Mouse (Mus musculus): ENCODE data around the gene Ascc2.
"Not testable (repeated sequence)": the region's sequence is repeated elsewhere in the genome, so short reads cannot be mapped to it uniquely, and the experiment has no call there.

Gene Ascc2

GRCm38 (mm10) chr11:4633420-4633819 is 4.1 kb upstream of the Ascc2 start:
- DNase-seq (ENCODE audit: low spot score), result no peak

DNA sequence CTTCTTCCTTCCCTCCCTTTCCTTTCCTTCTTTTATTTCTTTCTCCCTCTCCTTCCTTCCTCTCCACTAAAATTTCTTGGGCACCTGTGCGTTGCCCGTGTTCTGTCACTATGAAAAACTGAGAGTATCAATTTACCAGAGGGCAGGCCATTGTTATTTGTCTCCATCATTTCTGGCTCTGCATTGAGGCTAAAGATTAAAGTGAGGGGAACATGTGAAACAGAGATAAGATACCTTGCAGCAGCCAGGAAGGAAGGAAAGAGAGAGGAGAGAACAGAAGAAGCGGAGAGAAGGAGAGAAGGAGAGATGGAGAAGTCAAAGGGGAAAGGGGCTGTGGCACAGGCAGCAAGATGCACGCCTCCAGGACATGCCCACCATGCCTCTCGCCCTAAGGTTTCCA is 3.2 kb upstream of the Ascc2 start:
- no peak for DNase-seq (ENCODE audit: low spot score)

DNA sequence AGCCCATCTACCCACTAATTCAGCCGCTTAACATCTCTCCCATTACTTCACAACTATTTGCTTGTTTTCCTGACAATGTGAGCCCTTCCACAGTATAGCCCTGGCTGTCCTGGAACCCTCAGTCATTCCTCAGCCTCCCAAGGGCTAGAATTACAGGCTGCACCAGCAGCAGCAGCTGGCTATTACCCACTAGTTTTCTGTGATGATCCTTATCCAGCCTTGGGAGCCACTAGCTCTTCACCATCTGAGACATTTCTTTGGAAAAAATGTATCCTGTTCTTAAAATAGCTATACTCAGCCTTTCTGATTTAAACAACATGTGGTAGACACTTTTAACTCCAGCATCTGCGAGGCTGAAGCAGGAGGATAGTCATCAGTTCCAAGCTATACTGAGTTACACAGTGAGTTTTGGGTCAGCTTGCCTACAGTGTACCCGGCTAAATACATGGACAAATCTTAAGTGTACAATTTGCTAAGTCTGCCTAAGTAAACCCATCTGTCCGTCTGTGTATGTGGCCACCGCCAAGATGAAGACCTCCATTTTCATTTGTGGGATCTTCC is 685 bp upstream of the Ascc2 start:
- DNase-seq (ENCODE audit: low spot score), result no peak

- no peak for DNase-seq (ENCODE audit: low spot score)
Observed at GRCm38 (mm10) chr11:4638261-4638660, 714 bp downstream of the Ascc2 start.

GRCm38 (mm10) chr11:4641185-4641584 is 3.6 kb downstream of the Ascc2 start:
- DNase-seq (ENCODE audit: low spot score), result no peak

DNA sequence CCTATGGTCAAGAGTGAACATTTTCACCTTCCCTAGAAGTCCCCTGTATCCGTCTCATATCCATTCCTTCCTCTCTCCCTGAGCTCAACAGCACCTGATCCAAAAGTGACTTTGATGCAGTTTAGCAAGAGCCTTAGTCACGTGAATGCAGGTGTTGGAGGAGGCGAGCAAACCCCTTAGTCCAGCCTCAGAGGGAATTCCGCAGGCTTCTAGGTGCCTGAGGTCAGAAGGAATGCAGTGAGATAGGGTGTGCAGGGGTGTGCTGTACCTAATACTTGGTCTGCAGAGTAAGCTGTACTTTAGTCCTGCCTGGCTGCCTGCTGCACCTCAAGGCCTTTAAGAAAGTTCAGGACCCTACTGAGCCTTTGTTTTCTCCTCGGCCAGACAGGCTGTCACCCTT is 6.2 kb downstream of the Ascc2 start:
- DNase-seq (ENCODE audit: low spot score), result no peak

DNA sequence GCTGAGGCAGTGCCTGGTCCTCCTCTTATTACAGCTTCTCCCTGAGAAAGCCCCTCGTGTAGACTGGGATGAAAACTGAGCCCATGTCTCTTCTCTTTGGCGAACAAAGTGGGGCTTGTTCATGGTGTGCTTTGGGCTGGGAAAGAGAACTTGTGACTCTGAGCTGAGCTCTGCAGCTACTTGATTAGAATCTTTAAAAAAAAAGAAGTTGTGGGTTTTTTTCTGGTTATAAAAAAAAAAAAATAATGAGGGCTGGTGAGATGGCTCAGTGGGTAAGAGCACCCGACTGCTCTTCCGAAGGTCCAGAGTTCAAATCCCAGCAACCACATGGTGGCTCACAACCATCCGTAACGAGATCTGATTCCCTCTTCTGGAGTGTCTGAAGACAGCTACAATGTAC is 7.6 kb downstream of the Ascc2 start:
- DNase-seq (ENCODE audit: low spot score), result not testable (repeated sequence)

GRCm38 (mm10) chr11:4646409-4646808 is 8.9 kb downstream of the Ascc2 start:
- no peak for DNase-seq (ENCODE audit: low spot score)

- no peak for DNase-seq (ENCODE audit: low spot score)
Observed at GRCm38 (mm10) chr11:4659818-4660217, 22.3 kb downstream of the Ascc2 start.

- DNase-seq (ENCODE audit: low spot score), result no peak
Observed at GRCm38 (mm10) chr11:4660309-4661025, 22.9 kb downstream of the Ascc2 start.

DNA sequence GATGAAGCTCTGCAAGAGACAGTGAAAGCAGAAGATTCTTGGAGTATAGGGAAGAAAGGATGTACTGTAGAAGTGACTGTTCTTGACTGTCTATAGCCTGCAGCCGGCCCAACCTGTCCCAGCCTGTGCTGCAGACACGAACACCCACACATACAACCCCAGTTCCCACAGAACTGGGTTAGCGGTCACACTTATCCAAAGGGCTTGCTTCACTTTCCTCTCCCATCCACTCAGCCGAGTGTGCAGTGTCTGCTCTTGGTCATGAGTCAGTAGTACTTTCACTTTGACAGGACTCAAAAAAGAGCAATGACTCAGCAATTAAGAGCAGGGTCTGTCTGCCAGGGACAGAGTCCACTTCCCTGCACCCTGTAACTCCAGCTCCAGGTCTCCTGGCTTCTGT is 23.8 kb downstream of the Ascc2 start:
- DNase-seq (ENCODE audit: low spot score), result no peak

DNA sequence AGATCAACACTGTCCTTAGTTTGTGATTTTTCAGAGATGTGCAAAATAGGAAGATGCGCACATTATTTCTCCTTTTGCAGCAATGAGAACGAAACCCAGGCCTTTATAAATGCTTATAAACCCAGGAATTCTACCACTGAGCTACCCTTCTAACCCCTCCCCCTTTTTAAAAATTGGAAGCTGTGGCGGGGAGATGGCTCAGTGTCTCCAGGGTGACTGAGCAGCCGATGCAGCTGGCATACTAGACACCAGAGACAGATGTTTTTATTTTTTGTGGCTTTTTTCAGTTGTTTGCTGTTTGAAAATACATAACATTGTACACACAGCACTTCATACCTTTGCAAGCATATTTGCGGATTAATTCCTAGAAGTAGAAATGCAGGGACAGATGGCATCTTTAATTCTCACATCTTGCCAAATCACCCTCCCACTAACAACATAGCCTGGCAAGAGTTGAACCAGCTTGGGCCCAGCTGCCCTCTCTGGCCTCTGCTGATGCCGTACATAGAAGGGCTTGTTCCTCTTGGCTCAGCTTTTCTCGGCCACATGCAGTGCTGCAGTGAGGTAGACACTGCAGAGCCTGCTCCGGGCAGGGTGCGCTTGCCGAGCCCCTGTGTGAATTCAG is 24.4 kb downstream of the Ascc2 start:
- no peak for DNase-seq (ENCODE audit: low spot score)

DNA sequence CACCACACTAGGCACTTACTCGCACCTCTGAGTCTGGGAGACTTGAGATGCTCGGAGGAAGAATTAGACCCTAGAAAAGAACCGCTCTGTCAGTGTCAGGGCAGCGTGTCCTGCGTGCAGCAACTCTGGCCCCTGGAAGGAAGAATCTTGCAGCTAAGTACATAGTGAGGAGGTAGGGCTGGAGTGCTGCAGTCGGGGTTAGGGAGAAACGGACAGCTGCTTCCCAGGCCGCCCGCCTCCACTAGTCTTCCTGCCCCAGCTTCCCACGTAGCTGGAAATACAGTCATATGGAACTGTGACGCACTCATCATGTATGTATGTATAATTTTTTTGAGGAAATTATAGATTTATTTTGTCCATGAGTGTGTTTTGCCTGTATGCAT is 24.9 kb downstream of the Ascc2 start:
- no peak for DNase-seq (ENCODE audit: low spot score)

- DNase-seq (ENCODE audit: low spot score), result no peak
Observed at GRCm38 (mm10) chr11:4671736-4672135, 34.2 kb downstream of the Ascc2 start.

- no peak for DNase-seq (ENCODE audit: low spot score)
Observed at GRCm38 (mm10) chr11:4674593-4674992, 37.0 kb downstream of the Ascc2 start.

DNA sequence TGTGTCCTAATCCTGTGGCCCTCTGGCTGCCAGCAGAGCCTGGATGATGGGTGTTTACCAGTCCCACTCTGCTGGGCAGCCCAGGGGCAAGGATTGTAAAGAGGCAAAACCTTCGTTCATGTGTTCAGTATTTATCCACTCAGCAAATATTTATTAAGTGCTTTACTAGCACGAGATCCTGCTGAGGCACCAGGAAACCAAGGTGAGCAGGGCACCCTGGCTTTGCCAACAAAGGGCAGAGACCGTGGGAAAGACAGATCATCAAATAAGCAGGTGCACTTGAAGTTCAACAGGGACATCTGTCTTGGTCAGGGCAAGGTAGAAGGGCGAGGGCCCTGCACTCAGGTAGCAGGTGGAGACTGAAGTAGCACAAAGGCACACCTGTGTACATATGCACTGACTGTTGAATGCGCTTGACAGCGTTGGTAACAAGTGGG is 37.6 kb downstream of the Ascc2 start:
- DNase-seq (ENCODE audit: low spot score), result no peak

- no peak for DNase-seq (ENCODE audit: low spot score)
Observed at GRCm38 (mm10) chr11:4675693-4676092, 38.1 kb downstream of the Ascc2 start.

DNA sequence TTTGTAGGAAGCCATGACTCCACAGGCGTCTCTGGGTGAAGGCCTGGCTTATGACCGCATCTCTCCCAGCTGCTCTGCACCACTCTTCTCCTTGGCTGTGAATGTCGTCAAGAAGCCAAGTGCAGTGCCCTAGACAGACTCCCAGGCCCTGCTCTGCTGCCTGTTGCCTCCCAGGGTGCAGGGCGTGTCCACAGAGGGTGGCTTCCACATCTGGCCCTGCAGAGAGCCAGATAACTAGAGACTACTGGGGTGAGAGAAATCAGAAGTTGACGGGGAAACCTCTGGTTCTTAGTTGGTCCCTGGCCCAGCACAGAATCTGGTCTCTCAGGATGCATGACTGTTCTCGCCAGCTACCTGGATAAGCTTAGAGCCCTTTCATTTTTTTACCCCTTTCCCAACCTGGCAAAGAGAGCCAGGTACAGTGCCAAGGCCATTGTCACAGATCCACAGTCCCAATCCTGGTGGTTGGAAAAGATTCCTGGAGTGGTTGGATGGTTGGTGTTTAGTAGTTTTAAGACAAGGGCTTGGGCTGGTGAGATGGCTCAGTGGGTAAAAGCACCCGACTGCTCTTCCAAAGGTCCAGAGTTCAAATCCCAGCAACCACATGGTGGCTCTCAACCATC is 39.8 kb downstream of the Ascc2 start:
- DNase-seq (ENCODE audit: low spot score), result no peak

DNA sequence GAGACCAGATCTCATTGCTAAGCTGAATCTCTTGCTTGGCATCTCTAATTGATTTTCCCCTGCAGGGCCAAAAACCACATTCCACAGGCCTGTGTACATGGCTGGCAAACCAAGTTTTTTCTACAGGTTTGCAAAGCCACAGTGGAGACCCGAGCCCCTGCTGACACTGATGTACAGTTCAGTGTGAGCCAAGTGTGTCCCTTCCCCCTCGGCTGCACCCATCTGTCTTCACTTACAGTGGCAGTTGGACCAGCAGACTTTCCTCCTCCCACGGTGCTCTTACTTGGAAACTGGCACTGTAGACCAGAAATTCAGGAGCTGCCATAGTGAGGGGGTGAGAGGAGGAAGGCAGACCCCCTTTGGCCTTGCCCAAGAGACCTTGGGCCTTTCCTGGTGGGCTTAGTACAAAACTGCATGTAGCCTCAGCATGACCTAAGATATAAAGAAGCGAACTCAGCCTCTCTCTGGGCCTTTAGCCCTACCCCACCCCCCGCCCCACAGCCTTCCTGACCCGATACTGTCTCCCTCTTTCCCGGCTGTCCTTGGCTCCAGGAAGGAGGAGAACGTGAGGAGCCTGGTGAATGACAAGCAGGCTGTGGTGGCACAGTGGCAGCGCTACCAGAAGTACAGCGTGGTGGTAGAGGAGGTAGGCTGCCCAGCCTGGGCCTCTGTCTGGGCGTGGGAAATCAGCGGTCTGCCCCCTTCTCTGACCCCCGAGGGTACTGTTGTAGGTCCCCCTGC is 41.3 kb downstream of the Ascc2 start:
- no peak for DNase-seq (ENCODE audit: low spot score)

DNA sequence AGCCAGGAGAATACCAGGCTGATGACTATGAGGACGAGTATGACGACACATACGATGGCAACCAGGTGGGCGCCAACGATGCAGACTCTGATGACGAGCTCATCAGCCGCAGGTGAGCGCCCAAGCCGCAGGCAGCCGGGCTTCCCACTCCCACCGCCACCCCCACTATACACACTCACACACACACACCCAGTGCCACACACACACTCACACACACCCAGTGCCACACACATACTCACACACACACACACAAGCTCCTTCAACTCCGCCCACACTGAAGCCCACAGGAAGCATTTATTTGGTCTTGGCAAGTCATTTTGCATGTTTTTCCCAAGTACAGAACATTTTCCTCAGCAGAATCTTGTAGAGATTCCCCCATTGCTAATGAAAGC is 41.9 kb downstream of the Ascc2 start:
- DNase-seq (ENCODE audit: low spot score), result no peak

GRCm38 (mm10) chr11:4680126-4680525 is 42.6 kb downstream of the Ascc2 start:
- DNase-seq (ENCODE audit: low spot score), result no peak

GRCm38 (mm10) chr11:4683516-4683915 is 46.0 kb downstream of the Ascc2 start:
- DNase-seq (ENCODE audit: low spot score), result no peak

DNA sequence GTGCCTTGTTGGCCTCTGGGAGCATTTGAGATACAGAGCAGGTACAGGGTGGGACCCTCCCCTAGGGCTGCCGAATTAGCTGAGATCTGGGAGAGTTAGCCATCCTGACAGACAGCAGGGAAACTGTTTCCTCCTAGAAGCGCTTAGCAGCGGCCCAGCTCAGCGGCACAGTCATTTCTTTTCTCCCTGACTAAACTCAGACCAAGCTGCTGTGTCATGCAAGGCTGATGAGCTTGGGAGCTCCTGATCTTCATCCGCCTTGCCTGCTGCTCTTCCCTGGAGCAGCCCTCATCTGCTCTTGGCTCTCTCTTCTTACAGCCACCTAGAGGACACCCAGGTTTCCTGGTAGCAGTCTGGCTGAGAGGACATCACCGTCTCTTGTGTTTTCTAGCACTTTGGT is 46.6 kb downstream of the Ascc2 start:
- DNase-seq (ENCODE audit: low spot score), result no peak
